Mouse (Mus musculus) forebrain, embryonic 13.5 days (tissue): ENCODE measurements around the gene Got2. TPM values are rescaled to one million over a fixed set of nuclear protein-coding genes. Genes with fewer than 3 reads are reported as not detected.

Experiments
- polyA plus RNA-seq: library from polyadenylated mRNA; unstranded; fragments of >200 nt; fragmentation: Nextera tagmentation; extraction: Ambion mirVana; gene quantifications from 2 replicates; pipeline ENCODE4 v1.2.1, GENCODE M21; 2015

Got2 gene
- polyA plus RNA-seq, 1 experiment from 2014 or later: 150 TPM

Other genes starting within 250 kb of the Got2 start
- gene Ndrg4, start 211.6 kb downstream of the Got2 start, polyA plus RNA-seq: 76.9 and 103 TPM in 2 replicates
- 22.3 and 30.5 TPM in 2 replicates for gene Setd6, start 172.7 kb downstream of the Got2 start, polyA plus RNA-seq
- gene Cnot1, start 81.1 kb downstream of the Got2 start, polyA plus RNA-seq: 50.3 and 60.8 TPM in 2 replicates
- 282 and 343 TPM in 2 replicates for gene Sap18b, start 63.2 kb downstream of the Got2 start, polyA plus RNA-seq
- gene Slc38a7, start 35.0 kb downstream of the Got2 start, polyA plus RNA-seq: 19.8 and 21.9 TPM in 2 replicates